Mouse (Mus musculus) mature B cell (primary cell): ENCODE results near the gene Crebl2.

ENCODE experiments used
- in situ Hi-C: fragments of 300-500 bp; cut with MboI; formaldehyde crosslinking; loops from 2 replicates; pipeline ENCODE4 v1.14.3; 2019

Gene Crebl2

GRCm38 (mm10) chr6:134870887-134871286 lies 40.9 kb downstream of the Crebl2 start:
- in situ Hi-C loops, result loop anchor here (25.0 kb wide), 1 partner anchor 209 kb away; no protein-coding TSS in a partner anchor

GRCm38 (mm10) chr6:134872236-134872635 lies 42.3 kb downstream of the Crebl2 start:
- in situ Hi-C loops, result loop anchor here (25.0 kb wide), 1 partner anchor 210 kb away; no protein-coding TSS in a partner anchor

- in situ Hi-C loops, result loop anchor here (25.0 kb wide), 1 partner anchor 211 kb away; no protein-coding TSS in a partner anchor
These were observed 43.1 kb downstream of the Crebl2 start for GRCm38 (mm10) chr6:134873018-134873417.

- in situ Hi-C loops, result no loop called here
These were observed 46.8 kb downstream of the Crebl2 start for GRCm38 (mm10) chr6:134876795-134877194.

- in situ Hi-C loops, result no loop called here
These were observed 47.3 kb downstream of the Crebl2 start for GRCm38 (mm10) chr6:134877276-134877675.

GRCm38 (mm10) chr6:134877892-134878291 lies 47.9 kb downstream of the Crebl2 start:
- in situ Hi-C loops, result no loop called here

- in situ Hi-C loops, result no loop called here
These were observed 49.6 kb downstream of the Crebl2 start for GRCm38 (mm10) chr6:134879556-134879955.

GRCm38 (mm10) chr6:134880046-134880445 lies 50.1 kb downstream of the Crebl2 start:
- in situ Hi-C loops, result no loop called here

- in situ Hi-C loops, result no loop called here
These were observed 53.7 kb downstream of the Crebl2 start for GRCm38 (mm10) chr6:134883661-134884060.

- in situ Hi-C loops, result no loop called here
These were observed 55.6 kb downstream of the Crebl2 start for GRCm38 (mm10) chr6:134885515-134885914.

GRCm38 (mm10) chr6:134886475-134886874 lies 56.5 kb downstream of the Crebl2 start:
- in situ Hi-C loops, result no loop called here

GRCm38 (mm10) chr6:134887008-134887407 lies 57.1 kb downstream of the Crebl2 start:
- in situ Hi-C loops, result no loop called here

GRCm38 (mm10) chr6:134887711-134888449 lies 57.9 kb downstream of the Crebl2 start:
- in situ Hi-C loops, result no loop called here

GRCm38 (mm10) chr6:134888563-134889017 lies 58.6 kb downstream of the Crebl2 start:
- in situ Hi-C loops, result no loop called here

- in situ Hi-C loops, result no loop called here
These were observed 59.8 kb downstream of the Crebl2 start for GRCm38 (mm10) chr6:134889763-134890162.

- in situ Hi-C loops, result no loop called here
These were observed 60.5 kb downstream of the Crebl2 start for GRCm38 (mm10) chr6:134890436-134890835.

- in situ Hi-C loops, result no loop called here
These were observed 66.8 kb downstream of the Crebl2 start for GRCm38 (mm10) chr6:134896570-134897436.

GRCm38 (mm10) chr6:134897443-134898094 lies 67.6 kb downstream of the Crebl2 start:
- in situ Hi-C loops, result no loop called here

GRCm38 (mm10) chr6:134898095-134898965 lies 68.4 kb downstream of the Crebl2 start, which contains the start of gene Gpr19:
TSS of gene Gpr19 (minus strand) at chr6:134898578.
- in situ Hi-C loops, result no loop called here

- in situ Hi-C loops, result no loop called here
These were observed 73.4 kb downstream of the Crebl2 start for GRCm38 (mm10) chr6:134903368-134903767.
